Mouse (Mus musculus) thymus, postnatal 4 days (tissue): ENCODE data around the gene Susd6.
A peak's percentile ranks its signal among the peaks of the same experiment; 100 is the strongest.

Source experiments
- DNase-seq: peaks from one replicate; pipeline ENCODE4 v3.0.0; 2021

The Susd6 gene

GRCm38 (mm10) chr12:80789849-80790694, at the start of gene Susd6:
TSS of gene Susd6 (plus strand) at chr12:80790510.
- DNase-seq: peak; percentile 99

GRCm38 (mm10) chr12:80744614-80745013, 45.7 kb upstream of the Susd6 start:
- no peak for DNase-seq

GRCm38 (mm10) chr12:80746031-80746813, 44.1 kb upstream of the Susd6 start:
- no peak for DNase-seq

GRCm38 (mm10) chr12:80751556-80751955, 38.8 kb upstream of the Susd6 start:
- no peak for DNase-seq

- DNase-seq: peak; percentile 79
Measured at GRCm38 (mm10) chr12:80757751-80758558, 32.4 kb upstream of the Susd6 start.

- DNase-seq: peak; percentile 56
Measured at GRCm38 (mm10) chr12:80758559-80759386, 31.5 kb upstream of the Susd6 start.

GRCm38 (mm10) chr12:80759387-80759712, 31.0 kb upstream of the Susd6 start:
- no peak for DNase-seq

- peak; percentile 24 for DNase-seq
Measured at GRCm38 (mm10) chr12:80759713-80760395, 30.5 kb upstream of the Susd6 start.

GRCm38 (mm10) chr12:80760396-80760801, 29.9 kb upstream of the Susd6 start, which contains the start of gene Ccdc177:
TSS of gene Ccdc177 (minus strand) at chr12:80760687.
- peak; percentile 93 for DNase-seq

- no peak for DNase-seq
Measured at GRCm38 (mm10) chr12:80762982-80763381, 27.3 kb upstream of the Susd6 start.

- DNase-seq: no peak
Measured at GRCm38 (mm10) chr12:80764116-80764515, 26.2 kb upstream of the Susd6 start.

- DNase-seq: peak; percentile 86
Measured at GRCm38 (mm10) chr12:80769697-80770096, 20.6 kb upstream of the Susd6 start.

GRCm38 (mm10) chr12:80774786-80775185, 15.5 kb upstream of the Susd6 start:
- DNase-seq: no peak

GRCm38 (mm10) chr12:80776046-80776634, 14.2 kb upstream of the Susd6 start:
- no peak for DNase-seq

- no peak for DNase-seq
Measured at GRCm38 (mm10) chr12:80778188-80778936, 11.9 kb upstream of the Susd6 start.

GRCm38 (mm10) chr12:80779760-80780159, 10.6 kb upstream of the Susd6 start:
- DNase-seq: no peak

GRCm38 (mm10) chr12:80782190-80782589, 8.1 kb upstream of the Susd6 start:
- DNase-seq: no peak

GRCm38 (mm10) chr12:80782892-80783291, 7.4 kb upstream of the Susd6 start:
- no peak for DNase-seq

GRCm38 (mm10) chr12:80783889-80784288, 6.4 kb upstream of the Susd6 start:
- no peak for DNase-seq

GRCm38 (mm10) chr12:80785005-80785404, 5.3 kb upstream of the Susd6 start:
- no peak for DNase-seq
